Mouse (Mus musculus): ENCODE data around the gene Ksr2.
"Not testable (repeated sequence)": the region's sequence is repeated elsewhere in the genome, so short reads cannot be mapped to it uniquely, and the experiment has no call there.

The Ksr2 gene

DNA sequence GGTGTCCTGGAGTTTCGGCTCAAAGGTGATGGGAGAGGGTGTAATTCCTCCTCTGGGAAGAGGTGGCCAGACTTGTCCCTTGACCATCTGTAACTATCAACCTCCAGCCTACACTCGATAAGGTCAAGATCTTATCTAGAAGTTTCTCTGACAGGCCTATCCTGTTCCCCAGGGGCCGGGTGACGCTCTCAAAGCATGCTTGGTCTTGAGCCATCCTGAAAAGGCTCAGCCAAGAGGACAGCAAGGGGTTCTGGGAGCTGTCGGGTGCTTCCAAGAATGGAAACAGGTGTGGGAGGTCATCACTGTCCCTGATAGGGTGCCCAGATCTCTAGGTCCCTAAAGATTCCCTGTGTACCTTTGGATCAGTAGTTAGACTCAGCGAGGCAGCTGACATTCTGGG lies 4.4 kb upstream of the Ksr2 start:
- no peak for DNase-seq

DNA sequence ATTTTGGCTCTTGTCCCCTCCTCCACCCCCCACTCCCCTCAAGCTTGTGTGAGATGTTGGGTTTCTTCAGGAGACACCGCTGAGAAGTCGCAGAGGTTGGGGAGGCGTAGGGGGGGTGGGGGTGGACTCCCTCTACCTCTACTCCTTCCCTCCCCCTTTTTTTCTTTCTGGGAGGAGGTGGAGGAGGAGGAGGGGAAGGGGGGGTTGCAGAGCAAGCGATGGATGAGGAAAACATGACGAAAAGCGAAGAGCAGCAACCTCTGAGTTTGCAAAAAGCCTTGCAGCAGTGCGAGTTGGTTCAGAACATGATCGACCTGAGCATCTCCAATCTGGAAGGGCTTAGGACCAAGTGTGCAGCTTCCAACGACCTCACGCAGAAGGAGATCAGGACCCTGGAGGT lies 811 bp downstream of the Ksr2 start:
- no peak for DNase-seq

DNA sequence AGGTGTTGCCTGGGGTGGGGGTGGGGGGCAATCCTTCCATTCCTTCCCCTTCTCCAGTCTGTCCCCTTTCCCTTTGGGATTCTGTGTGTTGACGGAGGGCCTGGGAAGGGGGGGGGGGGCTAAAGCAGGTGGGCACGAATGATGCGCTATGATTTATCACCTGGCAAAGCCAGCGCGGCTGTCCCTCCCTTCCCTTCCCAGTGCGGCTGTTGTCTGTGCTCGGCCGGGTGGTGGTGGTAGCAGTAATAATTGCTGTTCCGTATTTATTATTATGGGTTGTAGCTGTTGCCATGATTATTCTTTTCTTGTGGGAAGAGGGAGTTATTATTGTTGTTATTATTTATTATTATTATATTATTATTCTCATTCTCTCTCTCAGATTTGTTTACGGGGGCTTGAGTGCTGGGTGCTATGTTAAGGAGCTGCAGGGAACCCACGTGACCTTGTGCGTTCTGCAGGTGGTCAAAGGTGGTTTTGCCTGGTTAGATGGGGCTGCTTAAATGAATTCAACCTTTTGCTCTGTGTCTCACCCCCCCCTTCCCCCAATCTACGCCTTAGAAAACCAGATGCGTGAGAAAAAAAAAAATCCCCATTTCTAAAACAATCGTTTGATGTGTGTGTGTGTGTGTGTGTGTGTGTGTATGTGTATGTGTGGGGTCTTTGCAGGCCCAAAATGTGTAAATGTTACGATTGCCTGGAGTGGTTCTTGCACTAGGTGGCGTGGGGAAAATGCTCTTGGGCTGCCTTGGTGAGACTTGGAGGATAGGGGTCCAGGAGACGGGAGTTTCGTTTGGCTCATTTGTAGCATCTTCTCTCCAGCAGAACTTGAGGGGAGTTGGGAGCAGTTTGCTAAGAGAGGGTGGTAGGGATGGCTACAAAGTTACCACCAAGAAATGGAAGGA lies 1.5 kb downstream of the Ksr2 start:
- no peak for DNase-seq

DNA sequence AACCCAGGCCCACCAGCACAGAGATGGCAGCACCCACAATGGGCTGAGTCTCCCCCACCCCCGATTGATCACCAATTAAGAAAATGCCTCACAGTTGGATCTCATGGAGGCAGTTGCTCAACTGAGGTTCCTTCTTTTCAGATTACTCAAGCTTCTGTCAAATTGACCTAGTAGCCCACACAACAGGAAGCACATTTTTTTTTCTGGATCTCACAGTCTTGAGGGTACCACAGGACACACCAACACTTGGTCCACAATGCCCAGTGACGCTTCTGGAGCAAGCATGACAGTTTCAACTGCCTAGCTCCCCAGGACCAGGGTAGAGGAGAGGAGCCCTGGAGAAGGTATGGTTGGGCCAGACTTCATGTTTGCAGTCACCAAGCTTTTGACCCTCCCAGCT lies 3.6 kb downstream of the Ksr2 start:
- DNase-seq, result no peak

DNA sequence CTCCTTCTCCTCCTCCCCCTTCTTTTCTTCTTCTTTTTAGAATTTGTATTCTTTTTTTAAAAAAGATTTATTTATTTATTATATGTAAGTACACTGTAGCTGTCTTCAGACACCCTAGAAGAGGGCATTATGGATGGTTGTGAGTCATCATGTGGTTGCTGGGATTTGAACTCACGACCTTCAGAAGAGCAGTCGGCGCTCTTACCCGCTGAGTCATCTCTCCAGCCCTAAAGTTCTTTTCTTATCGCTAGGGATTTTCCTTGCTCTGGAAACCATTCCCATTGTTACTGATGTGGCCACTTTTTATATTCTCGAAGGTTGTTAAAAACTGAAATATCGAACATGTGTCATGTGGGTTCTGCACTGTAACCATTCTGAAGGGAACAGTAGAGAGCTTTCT lies 19.7 kb downstream of the Ksr2 start:
- DNase-seq, result not testable (repeated sequence)

DNA sequence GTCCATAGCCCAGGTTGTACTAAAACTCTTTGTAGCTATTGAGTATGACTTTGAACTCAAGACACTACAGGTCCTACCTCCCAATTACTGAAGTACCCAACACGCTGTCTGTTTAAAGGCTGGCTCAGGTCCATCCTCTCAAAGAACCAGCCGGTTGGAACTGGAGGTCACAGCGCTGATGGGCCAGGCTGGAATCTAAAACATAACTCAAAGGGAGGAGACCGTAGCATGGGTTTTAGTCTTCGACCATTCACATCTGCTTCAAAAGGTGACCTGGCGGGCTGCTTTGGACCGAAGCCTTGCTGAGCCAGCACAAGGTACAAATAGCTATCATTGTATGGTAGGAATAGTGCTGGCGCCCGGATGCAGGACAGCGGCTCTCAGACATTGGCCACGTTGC lies 26.5 kb downstream of the Ksr2 start:
- DNase-seq, result no peak

DNA sequence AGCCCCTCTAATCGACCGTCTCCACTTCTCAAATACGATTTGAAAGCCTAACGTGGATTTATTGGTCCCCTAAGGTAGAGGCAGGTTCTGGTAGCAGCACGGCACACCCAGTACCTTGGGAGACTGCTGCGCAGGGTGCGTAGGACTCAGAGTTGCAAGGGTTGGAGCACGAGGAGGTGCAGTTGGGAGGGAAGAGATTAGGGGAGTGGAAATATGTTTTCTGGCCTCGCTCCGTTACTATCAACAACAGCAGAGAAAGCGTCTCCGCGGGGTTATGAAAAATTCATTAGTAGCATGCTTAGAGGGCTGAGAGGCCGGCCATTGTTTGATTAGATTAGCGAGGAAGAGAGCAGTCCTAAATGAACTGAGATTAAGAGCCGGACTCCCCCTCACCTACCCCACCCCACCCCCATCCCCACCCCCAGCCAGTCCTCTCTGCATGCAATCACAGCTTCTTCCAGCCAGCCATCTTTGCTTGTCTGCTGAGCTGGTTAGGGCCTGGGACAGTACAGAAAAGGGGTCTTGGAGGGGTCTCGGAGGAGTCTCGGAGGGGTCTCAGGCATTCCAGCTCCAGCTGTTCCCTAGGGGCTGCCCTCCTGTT lies 27.5 kb downstream of the Ksr2 start:
- no peak for DNase-seq

DNA sequence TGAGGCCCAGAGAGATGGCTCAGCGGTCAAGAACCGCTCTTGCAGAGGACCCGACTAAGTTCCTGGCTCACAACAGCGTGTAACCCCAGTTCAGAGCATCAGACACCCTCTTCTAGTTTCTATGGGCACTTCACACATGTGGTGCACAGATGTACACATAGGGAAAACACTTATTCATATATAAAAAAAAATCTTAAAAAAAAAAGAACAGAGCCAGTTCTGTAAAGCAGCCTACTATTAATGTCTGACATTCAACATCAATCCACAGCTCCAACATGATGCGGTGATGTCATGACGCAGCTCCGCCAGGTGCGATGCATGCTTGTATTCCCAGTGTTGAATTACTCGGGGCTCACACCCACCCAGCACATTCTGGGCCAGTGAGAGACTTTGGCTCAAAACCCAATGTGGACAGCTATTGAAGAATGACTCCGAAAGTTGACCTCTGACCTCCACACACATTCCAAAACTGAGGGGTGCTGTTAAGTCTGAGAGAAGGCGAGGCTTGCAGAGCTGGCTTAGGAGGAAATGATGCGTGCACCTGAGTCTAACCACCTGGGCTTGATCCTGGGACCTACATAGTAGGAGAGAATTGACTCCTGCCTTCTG lies 28.5 kb downstream of the Ksr2 start:
- no peak for DNase-seq

DNA sequence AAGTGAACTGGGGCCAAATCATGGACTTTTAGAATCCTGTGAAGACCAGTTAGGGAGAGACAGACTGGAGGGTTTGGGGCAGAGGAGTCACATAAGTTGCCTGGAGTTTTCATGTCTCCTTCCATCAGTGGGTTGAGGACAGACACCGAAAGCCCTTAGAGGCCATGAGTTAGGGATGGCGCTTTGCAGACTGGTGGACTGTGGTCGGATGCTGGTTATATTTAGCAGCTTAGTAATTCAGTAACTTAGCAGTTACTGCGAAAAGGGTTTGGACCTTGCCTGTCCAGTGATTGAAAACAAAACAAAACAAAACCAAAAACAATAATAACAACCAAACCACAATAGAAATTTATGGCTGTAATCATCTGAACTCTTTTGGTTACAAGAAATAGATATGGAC lies 29.3 kb downstream of the Ksr2 start:
- no peak for DNase-seq

DNA sequence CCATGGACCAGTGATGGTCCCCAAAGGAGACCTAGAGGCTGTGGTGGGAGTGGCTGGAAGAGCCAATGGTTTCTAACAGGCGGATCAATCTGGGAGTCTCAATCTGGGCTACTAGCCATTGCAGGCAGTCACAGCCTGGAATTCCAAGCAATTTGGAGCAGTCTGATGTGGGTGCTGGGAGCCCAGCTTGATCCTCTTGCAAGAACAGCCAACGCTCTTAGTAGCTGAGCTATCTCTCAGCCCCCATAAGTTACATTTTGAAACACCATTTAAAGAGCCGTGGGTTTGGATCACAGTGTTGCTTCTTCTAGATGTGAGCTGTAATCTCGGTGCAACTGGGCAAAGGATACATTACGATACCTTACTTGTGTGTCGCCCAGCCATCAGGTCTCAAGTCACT lies 30.1 kb downstream of the Ksr2 start:
- no peak for DNase-seq

DNA sequence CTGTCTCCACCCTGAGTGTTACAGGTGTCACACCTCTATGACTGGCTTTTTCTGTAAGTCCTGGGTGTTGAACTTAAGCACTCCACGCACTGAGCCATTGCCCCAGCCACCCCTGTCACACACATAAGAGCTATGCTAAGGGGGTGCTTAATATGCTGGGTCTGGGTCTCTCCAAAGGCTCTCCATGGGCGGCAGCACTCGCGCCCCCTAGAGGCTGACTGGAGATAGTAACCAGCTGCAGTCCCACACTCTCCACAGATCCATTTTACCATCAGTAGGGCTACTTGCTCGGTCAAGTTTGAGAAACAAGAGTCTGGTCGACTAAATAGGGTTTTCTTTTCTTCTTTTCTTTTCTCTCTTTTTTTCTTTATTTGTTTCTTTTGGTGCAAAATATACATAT lies 33.9 kb downstream of the Ksr2 start:
- DNase-seq, result no peak

DNA sequence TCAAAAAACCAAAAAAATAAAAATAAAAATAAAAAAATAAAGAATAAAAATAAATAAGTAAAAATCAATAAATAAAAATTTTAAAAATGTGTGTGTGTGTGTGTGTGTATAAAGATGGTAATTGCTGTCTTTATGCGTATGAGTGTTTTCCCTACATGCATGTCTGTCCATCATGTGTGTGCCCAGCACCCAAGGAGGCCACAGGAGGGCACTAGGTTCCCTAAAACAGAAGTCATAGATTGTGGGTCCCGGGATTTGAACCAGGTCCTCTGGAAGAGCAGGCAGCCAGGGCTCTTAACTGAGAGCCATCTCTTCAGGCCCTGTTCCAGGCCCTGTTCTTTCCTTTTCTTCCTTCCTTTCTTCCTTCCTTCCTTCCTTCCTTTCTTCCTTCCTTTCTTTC lies 38.2 kb downstream of the Ksr2 start:
- no peak for DNase-seq

DNA sequence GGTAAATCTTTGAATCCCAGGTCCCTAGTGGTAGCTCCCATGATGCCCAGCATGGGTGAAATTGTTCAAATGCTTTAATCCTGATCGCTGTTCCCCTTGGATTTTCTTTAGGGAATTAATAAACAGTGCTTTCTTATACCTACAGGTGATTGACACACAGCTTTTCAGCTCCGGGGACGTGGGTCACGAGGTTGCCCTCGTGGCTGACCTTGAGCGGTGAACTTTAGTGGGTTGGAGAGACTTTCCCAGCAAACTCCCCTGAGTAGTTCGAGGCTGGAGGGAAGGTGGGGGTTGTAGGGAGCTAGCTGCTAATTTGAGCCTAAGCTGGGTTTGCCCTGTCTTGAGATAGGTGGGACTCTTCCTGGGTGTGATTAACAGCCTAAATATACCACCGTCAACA lies 41.7 kb downstream of the Ksr2 start:
- DNase-seq, result no peak

DNA sequence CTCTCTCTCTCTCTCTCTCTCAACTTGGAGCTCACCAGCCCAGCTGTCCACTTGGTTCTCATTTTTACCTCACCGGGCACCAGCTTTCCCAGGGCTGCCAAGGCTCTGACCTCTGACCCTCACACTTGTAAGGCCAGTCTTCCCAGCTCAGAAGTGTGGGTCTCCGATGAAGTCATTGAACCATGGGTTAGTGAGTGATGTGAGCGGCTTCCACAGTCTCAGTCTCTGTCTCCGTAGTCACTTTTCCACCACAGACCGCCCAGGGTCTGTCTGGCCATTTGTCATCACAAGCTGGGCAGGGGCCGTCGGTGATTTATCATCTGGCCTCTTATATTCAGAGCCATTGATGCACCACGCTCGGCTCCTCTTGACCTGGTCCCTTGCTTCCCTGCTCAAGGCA lies 43.3 kb downstream of the Ksr2 start:
- no peak for DNase-seq

DNA sequence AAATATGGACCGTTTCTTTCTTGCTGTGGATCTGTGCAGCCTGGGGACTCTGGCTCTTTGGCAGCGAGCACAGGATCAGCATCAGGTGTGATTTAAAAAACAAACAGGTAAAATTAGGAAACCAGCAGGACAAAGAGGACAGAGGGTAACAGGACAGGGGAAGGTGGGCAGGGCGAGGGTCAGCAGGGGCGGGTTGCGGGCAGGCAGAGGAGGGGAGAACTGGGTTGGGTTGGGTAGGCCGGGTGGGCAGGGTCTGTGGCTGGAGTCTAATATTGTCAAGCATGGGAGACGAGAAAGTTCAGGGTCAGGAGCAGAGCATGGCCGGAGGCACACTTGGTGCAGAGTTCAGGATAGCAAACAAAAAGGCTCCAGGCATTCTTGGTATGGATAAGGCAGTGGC lies 43.8 kb downstream of the Ksr2 start:
- DNase-seq, result no peak

DNA sequence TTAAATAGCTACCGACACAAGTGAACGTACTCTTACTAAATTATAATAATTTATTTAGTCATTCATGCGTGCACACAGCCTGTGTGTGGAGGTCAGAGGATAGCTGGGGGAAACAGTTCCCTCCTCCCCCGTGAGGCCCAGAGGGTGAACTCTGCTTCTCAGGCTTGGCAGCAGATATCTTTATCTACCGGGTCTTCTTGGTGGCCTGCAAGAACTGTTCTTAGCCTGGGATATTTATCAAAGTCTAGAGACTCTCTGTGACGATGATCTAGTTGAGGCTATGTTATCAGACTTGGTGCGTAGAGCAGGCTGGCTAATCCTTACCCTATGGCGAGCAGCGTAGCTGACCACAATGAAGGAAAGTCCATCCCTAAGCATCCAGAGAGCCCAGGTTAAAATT lies 45.1 kb downstream of the Ksr2 start:
- DNase-seq, result no peak

DNA sequence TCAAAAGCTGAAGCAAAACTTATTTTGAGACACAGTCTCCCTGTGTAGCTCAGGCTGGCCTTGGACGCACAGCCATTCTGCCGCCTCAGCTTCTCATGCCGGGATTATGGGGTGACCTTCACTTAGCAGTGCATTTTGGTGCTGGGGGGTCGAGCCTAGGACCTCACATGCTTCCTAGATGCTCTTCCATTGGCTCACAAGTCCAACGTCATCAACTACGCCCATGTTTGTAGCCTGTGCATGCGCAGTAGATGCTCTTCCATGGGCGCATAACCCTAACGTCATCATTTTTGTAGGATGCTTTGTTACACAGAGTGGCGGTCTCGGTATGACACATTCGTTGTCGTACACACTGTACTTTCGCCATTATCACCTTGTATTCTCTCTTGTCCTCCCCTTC lies 46.5 kb downstream of the Ksr2 start:
- DNase-seq, result no peak

DNA sequence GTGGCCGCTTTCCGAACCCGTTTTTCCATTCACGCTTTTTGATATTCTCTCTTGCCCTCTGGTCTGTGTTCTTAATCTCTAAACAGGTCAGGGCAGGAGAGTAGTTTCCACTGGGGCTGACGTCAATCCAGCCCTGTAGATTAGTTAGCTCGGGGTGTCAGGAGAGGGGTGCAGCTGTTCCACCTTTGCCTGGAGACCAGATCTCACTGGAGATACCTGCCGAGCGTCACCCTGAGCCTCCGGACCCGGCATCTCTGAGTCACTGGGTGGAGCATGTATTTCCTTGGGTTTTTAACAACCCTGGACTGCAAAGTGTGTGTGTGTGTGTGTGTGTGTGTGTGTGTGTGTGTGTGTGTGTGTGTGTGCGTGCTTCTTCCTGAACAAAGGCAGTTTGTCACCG lies 53.3 kb downstream of the Ksr2 start:
- no peak for DNase-seq

DNA sequence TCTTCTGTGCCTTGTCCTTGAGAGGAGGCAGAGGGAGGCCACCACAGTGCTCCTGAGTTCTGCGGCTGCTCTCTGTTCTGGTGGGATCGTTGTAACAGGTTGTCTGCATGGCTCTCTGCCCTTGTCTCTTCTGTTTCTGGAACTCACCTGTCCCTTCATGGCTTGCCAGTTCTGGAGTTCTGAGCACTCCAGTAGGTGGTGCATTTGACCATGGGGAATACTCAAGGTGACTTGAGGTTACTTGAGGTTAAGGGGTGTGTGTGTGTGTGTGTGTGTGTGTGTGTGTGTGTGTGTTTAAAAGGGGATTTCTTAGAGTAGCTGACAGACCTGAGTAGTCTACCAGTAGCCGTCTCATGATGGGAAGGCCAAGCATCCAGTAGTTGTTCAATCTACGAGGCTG lies 55.2 kb downstream of the Ksr2 start:
- no peak for DNase-seq

DNA sequence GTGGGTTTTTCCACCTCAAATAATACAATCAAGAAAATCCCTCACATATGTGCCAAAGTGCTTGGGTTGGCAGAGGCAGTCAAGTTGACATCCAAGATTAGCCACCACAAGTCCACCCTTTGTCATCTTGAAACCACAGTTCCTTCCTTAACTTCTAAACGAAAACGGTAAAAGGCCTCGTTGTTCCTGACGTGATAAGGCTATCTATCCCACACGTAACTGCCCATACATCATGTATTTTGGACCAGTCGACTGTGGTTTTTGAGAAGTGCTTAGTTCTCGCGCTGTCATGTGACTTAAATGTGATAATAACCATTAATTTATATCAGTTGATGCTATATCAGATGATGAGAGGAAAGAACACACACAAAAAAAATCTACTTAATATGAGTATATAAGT lies 55.8 kb downstream of the Ksr2 start:
- no peak for DNase-seq

DNA sequence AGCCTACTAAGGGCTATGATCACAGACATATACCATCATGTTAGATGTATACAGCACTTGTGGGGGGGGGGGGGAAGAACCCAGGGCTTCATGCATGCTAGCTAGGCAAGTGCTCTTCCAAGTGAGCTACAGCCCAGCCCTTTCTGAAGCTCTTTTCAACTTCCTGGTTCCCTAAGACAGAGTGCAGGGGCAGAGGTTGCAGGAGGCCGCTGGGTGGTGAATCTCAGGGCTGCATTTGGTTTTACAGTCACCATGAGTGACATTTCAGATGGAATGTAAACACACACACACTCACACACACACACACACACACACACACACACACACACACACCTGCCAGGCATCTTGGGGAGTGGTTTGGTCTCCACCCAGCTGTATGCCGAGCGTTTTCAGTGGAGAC lies 67.4 kb downstream of the Ksr2 start:
- no peak for DNase-seq

DNA sequence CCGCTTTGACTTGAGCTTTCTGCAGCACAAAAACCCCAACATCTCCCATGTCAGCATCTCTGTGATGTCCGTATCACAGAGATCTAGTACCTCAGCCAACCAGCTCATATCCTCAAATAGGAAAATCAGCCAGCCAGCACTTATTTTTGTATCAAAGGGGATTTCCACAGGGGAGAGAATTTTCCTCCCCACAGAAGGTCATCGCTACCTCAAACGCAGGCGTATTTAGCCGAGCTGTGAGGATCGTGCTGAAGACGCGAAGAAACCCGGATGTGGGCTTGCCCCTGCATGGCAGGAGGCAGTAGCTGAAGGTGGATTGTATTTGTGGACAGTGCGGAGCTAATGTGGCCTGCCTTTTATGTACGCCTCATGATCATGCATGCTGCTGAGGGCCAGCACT lies 67.8 kb downstream of the Ksr2 start:
- DNase-seq, result no peak

DNA sequence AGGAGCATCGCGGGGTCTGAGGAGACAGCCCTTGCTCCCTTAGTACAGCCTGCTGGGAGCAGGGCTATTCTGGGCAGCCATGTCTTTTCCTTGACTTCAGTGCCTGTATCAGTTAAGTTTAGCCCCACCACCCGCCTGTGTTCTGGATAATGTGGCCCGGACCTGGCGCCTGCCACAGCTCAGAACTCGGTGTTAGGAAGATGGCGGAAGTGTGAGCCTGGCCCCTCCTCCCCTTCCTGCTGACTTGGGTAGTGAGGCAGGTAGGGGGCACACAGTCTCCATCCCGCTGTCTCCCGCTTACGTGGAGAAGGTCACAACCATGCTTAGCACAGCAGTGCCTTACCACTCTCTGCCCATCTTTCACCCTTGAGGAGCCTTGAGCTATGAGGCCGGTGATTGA lies 68.2 kb downstream of the Ksr2 start:
- no peak for DNase-seq

DNA sequence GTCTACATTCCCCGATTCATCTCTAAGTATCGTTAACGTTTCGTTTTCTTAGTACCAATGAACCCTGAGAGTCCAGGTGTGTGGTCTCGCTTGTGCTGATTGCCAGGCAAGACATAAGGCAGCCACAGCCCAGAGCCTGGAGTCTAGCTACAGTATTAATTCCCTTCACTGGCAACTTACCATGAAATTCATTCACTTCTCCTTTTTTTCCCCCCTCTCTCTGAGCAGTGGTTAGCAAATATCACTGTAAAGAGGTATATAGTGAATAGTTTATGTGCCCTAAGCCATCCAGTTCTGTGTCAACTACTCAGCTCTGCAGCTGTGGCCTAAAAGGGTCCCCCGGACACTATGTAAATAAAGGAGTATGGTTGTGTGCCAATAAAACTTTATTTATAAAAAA lies 71.6 kb downstream of the Ksr2 start:
- no peak for DNase-seq

DNA sequence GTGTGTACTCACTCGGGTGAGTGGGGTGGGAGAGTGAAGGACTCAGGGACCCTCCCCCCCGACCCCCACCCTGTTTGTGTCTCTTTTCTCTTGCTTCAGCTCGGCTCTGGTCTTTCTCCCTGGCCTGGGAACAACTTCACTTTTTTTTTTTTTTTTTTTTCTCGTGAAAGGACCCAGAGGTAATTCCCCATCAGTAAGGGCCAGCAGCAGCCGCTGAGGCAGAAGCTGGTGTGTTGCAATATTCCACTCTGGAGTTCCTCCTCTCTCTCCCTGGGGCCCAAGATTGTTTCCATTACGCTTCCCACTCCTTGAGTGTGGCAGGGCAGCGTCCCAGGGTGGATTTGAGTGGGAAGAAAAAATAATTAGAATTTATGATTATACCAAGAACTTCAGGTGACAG lies 72.3 kb downstream of the Ksr2 start:
- DNase-seq, result no peak

Data from lung, postnatal 14 days (tissue).